Mouse (Mus musculus) hindbrain, embryonic 16.5 days (tissue): ENCODE results near the gene Vapb. TPM values are rescaled to one million over a fixed set of nuclear protein-coding genes. Genes with fewer than 3 reads are reported as not detected.

Experiments used
- ATAC-seq: fragments of 200-750 bp; cut with Nextera tagmentation; 2 replicates; pipeline ENCODE4 v1.8.0; 2017; ENCODE audit warnings: moderate TSS enrichment, moderate library complexity
- H3K27ac ChIP-seq: fragments of 300-500 bp; sonication (generic); 2 replicates; pipeline ENCODE4 v1.5.1; 2014; ENCODE audit warnings: low read depth, mild to moderate bottlenecking, control low read depth, low read length, moderate library complexity
- H3K27me3 ChIP-seq: fragments of 300-500 bp; sonication (generic); replicated peaks from 2 replicates; pipeline ENCODE4 v1.6.1; 2014; ENCODE audit warnings: low read length; ENCODE audit not compliant: control insufficient read depth, insufficient read depth
- H3K36me3 ChIP-seq: fragments of 300-500 bp; sonication (generic); 2 replicates; pipeline ENCODE4 v1.6.1; 2014; ENCODE audit warnings: mild to moderate bottlenecking, low read length, moderate library complexity, mixed read lengths; ENCODE audit not compliant: control insufficient read depth, insufficient read depth
- H3K4me1 ChIP-seq: fragments of 300-500 bp; sonication (generic); 2 replicates; pipeline ENCODE4 v1.6.1; 2014; ENCODE audit warnings: low read depth, low read length; ENCODE audit not compliant: control insufficient read depth, insufficient read depth
- H3K4me2 ChIP-seq: fragments of 300-500 bp; sonication (generic); 2 replicates; pipeline ENCODE4 v1.6.1; 2014; ENCODE audit warnings: mild to moderate bottlenecking, low read length, control low read depth, moderate library complexity
- H3K4me3 ChIP-seq: fragments of 300-500 bp; sonication (generic); 2 replicates; pipeline ENCODE4 v1.5.1; 2014; ENCODE audit warnings: mild to moderate bottlenecking, low read length, control low read depth, moderate library complexity
- H3K9ac ChIP-seq: fragments of 300-500 bp; sonication (generic); 2 replicates; pipeline ENCODE4 v1.6.1; 2014; ENCODE audit warnings: low read depth, mild to moderate bottlenecking, control low read depth, low read length, moderate library complexity
- H3K9me3 ChIP-seq: fragments of 300-500 bp; sonication (generic); 2 replicates; pipeline ENCODE4 v1.6.1; 2014; ENCODE audit warnings: mild to moderate bottlenecking, low read length, moderate library complexity; ENCODE audit not compliant: control insufficient read depth
- WGBS: fragments of 180-500 bp; shearing (Covaris S2); extraction: QIAGEN DNeasy Blood & Tissue Kit; methylation state at CpG from one replicate; pipeline ENCODE4 v1.1.7; 2014; 5-methylcytosine and 5-hydroxymethylcytosine counted together
- polyA plus RNA-seq: library from polyadenylated mRNA; unstranded; fragments of >200 nt; fragmentation: Nextera tagmentation; extraction: Ambion mirVana; gene quantifications from 2 replicates; pipeline ENCODE4 v1.2.1, GENCODE M21; 2015

The Vapb gene
- polyA plus RNA-seq, 1 experiment from 2014 or later: 22.1 TPM

DNA sequence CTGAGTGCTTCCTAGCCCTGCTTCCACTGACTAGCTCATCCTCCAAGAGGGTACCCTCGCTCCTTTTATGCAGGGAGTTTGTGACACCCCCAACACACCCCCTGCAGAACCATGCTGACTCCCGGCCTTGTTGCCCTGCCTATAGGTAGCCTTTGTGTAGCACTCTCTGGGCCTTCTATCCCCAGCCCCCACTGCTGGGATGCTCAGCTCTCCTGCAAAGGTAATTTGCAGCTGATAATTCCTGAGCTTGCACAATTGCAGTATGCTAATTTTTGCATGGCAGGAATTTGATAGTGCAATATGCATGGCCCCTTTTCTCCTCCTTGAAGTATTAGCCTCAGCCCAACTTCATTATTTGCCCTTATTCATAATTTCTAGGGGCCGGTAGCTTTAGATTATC, 38.2 kb downstream of the Vapb start:
- Histone ChIP-seq H3K4me3 (no peak overlapping the region), H3K4me1 (peaks cover 13% of the 10 kb centered on the region), H3K27ac (no peak overlapping the region), H3K9ac (no peak overlapping the region), H3K36me3 (peaks cover 6% of the 10 kb centered on the region; the same call in 1 of the 2 replicates), H3K4me2 (no peak overlapping the region), H3K27me3 (no peaks in the 10 kb centered on the region), H3K9me3 (no peaks in the 10 kb centered on the region)
- ATAC-seq: no peak; the same call in 1 of the 2 replicates
- WGBS: 38% methylated on average over 3 of the region's 3 CpGs

DNA sequence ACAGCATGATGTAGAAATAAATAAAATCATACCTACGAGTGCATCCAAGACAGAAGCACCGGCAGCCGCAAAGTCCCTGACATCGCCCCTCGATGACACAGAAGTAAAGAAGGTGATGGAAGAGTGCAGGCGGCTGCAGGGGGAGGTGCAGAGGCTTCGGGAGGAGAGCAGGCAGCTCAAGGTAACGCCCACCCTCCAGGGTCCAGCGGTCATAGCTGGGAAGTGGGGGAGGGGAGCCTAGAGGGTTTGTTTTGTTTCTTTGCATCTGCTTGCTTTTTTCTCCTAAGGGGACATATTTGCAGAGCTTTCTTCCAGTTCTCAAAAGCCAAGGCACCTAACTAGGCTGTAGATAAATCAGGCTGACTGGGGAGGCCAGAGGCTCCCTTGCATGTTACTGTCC, 38.8 kb downstream of the Vapb start:
- ATAC-seq: no peak
- H3K36me3 ChIP-seq: peaks cover 6% of the 10 kb centered on the region; the same call in 1 of the 2 replicates
- H3K9ac ChIP-seq: no peak overlapping the region
- WGBS: 12% methylated on average over 9 of the region's 9 CpGs
- no peak overlapping the region for H3K4me3 ChIP-seq
- H3K4me2 ChIP-seq: no peak overlapping the region
- H3K27ac ChIP-seq: no peak overlapping the region
- no peaks in the 10 kb centered on the region for H3K27me3 ChIP-seq
- no peaks in the 10 kb centered on the region for H3K9me3 ChIP-seq
- peaks cover 14% of the 10 kb centered on the region for H3K4me1 ChIP-seq

DNA sequence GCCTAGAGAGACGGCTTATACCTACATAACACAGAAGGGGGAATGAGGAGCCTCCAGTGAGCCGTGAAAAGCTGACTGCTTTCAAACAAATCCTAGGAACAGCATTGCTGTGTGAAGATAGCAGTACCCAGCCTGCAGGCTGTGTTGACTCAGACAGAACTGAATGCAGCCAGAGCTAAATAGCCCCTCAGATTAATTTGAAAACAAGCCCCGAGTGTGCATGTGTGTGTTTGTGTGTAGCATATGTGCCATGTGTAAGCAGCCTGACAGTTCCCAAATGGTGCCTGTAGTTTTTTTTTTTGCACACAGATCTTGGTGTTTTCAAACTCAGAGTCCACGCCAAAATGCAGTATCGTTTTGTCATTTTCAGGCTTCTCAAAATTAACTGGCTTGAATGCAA, 43.6 kb downstream of the Vapb start:
- ATAC-seq: no peak
- no peak overlapping the region for H3K4me3 ChIP-seq
- peaks cover 20% of the 10 kb centered on the region for H3K36me3 ChIP-seq
- no peak overlapping the region for H3K4me2 ChIP-seq
- 63% methylated on average over 5 of the region's 5 CpGs for WGBS
- H3K27me3 ChIP-seq: no peaks in the 10 kb centered on the region
- H3K4me1 ChIP-seq: peaks cover 11% of the 10 kb centered on the region
- peaks cover 4% of the 10 kb centered on the region for H3K9me3 ChIP-seq
- no peak overlapping the region for H3K27ac ChIP-seq
- H3K9ac ChIP-seq: no peak overlapping the region

GRCm38 (mm10) chr2:173784366-173784765, 47.1 kb downstream of the Vapb start:
- H3K4me1 ChIP-seq: peaks cover 8% of the 10 kb centered on the region
- no peak overlapping the region for H3K4me2 ChIP-seq
- peaks cover 13% of the 10 kb centered on the region; the same call in 1 of the 2 replicates for H3K36me3 ChIP-seq
- no peak overlapping the region for H3K9ac ChIP-seq
- H3K27me3 ChIP-seq: no peaks in the 10 kb centered on the region
- H3K27ac ChIP-seq: no peak overlapping the region
- H3K4me3 ChIP-seq: no peak overlapping the region
- WGBS: 72% methylated on average over 3 of the region's 3 CpGs
- ATAC-seq: no peak
- H3K9me3 ChIP-seq: peaks cover 4% of the 10 kb centered on the region

DNA sequence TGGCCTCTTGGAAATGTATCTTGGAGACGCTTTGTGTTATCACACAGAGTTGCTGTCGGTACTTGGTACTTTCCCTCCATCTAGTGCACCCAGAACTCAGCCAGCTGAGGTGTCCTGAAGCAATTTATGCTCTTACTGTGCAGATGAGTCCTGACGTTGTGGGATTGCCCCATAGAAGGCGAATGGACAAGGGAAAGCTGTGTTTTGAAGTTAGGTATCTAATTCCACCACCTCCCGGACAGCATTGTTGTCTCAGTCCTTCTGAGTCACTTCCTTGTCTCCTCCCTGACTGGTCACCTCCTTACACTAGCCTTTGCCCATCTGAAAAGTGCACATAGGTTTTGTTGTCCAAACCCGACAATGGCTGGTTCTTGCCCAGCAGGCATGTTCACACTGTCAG, 47.6 kb downstream of the Vapb start:
- no peak overlapping the region for H3K4me2 ChIP-seq
- no peak overlapping the region for H3K9ac ChIP-seq
- H3K36me3 ChIP-seq: peaks cover 13% of the 10 kb centered on the region; the same call in 1 of the 2 replicates
- no peaks in the 10 kb centered on the region for H3K27me3 ChIP-seq
- H3K4me1 ChIP-seq: peaks cover 13% of the 10 kb centered on the region
- H3K27ac ChIP-seq: no peak overlapping the region
- no peak for ATAC-seq
- peaks cover 4% of the 10 kb centered on the region for H3K9me3 ChIP-seq
- H3K4me3 ChIP-seq: no peak overlapping the region
- 82% methylated on average over 6 of the region's 6 CpGs for WGBS

DNA sequence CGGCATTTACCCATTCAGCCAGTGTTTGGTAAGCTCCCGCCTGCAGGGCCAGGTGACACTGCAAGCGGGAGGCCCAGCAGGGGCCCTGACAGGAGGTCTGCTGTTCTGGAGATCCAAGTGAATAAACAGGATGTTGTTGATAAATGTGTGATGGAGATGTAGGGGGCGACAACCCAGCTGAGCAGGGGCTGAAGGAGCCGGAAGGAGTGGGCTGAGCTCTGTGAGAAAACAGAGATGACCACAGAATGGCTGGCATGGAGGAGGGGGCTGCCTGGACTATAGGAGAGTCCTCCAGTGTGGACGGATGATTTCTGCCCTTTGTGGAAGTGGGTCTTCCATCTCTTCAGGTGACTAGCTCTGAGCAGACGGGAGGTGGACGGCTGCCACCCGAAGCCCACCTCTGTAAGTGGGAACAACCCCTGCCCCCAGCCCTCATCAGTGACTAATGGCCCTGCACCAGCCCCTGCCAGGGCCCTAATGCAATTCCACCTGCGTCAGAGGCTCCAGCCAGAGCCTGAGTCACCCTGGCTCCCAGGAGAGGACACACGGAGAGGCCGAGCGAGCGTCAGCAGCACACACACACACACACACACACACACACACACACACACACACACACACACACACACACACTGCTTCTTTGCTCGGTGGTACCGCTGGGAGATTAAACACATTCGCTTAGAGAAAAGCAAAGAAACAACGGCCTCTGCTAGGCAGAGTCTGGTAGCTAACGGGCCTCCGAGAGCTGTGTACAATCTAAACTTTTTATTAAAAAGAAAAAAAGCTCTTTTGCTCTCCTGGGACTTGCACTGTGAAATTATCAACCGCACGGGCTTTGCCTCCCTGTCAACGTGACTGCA, 52.9 kb downstream of the Vapb start:
- ATAC-seq: peak; percentile 81

GRCm38 (mm10) chr2:173791904-173792757, 54.8 kb downstream of the Vapb start:
- Histone ChIP-seq H3K36me3 (no peaks in the 10 kb centered on the region), H3K27me3 (no peaks in the 10 kb centered on the region), H3K4me1 (peaks cover 33% of the 10 kb centered on the region), H3K9ac (no peak overlapping the region; the same call in 1 of the 2 replicates), H3K4me2 (no peak overlapping the region), H3K27ac (no peak overlapping the region), H3K9me3 (no peaks in the 10 kb centered on the region), H3K4me3 (no peak overlapping the region)
- peak; percentile 17; the same call in 1 of the 2 replicates for ATAC-seq
- whole genome bisulfite sequencing: 38% methylated on average over 20 of the region's 20 CpGs

More for the DNA sequence above, 52.9 kb downstream of the Vapb start:
- no peaks in the 10 kb centered on the region for H3K27me3 ChIP-seq
- H3K27ac ChIP-seq: peak overlapping the region; percentile 66
- WGBS: 7% methylated on average over 23 of the region's 23 CpGs
- H3K4me2 ChIP-seq: peak overlapping the region; percentile 40
- H3K36me3 ChIP-seq: no peaks in the 10 kb centered on the region
- H3K9me3 ChIP-seq: no peaks in the 10 kb centered on the region
- peaks cover 33% of the 10 kb centered on the region for H3K4me1 ChIP-seq
- H3K9ac ChIP-seq: peak overlapping the region; percentile 48
- no peak overlapping the region for H3K4me3 ChIP-seq

- Histone ChIP-seq H3K9me3 (no peaks in the 10 kb centered on the region), H3K9ac (no peak overlapping the region), H3K27ac (no peak overlapping the region), H3K4me2 (no peak overlapping the region), H3K4me1 (peaks cover 33% of the 10 kb centered on the region), H3K4me3 (no peak overlapping the region), H3K27me3 (no peaks in the 10 kb centered on the region), H3K36me3 (no peaks in the 10 kb centered on the region)
- ATAC-seq: no peak
- WGBS: 93% methylated on average over 12 of the region's 12 CpGs
These were observed 56.7 kb downstream of the Vapb start for GRCm38 (mm10) chr2:173794018-173794417.
